22 mouse cellular contexts compared by ENCODE assay signal in genomic region chr3:20125604-20126003, GRCm38 (mm10). TPM values are rescaled to one million over a fixed set of nuclear protein-coding genes. Genes with fewer than 3 reads are reported as not detected.
A peak's percentile ranks its signal among the peaks of the same experiment; 100 is the strongest.
DNase-seq lines count a peak whose midpoint lies in the region; ATAC-seq and TF ChIP-seq lines count a peak whose summit lies in the region.
"Had no signal": no experiment of that assay in that cellular context is flagged by ENCODE, and none has a peak within 500 bp of the region (broad histone marks: within the 10 kb centered on the region; RNA-seq: fewer than 3 reads in every experiment).

No protein-coding gene starts in this region.

- no peak overlapping the region for H3K4me2 ChIP-seq in forebrain, embryonic 16.5 days (ENCODE audit: low read length)
- H3K4me2 ChIP-seq in forebrain, embryonic 12.5 days: no peak overlapping the region
- H3K4me2 ChIP-seq in heart, embryonic 11.5 days: no peak overlapping the region
- H3K4me2 ChIP-seq in lung, embryonic 14.5 days: no peak overlapping the region
- H3K4me2 ChIP-seq: forebrain, embryonic 15.5 days; hindbrain, embryonic 14.5 days had no signal

- H3K4me1 ChIP-seq in forebrain, embryonic 16.5 days (replicated peaks; ENCODE audit: control insufficient read depth, insufficient read depth, low read length): no peaks in the 10 kb centered on the region
- no peaks in the 10 kb centered on the region for H3K4me1 ChIP-seq in forebrain, embryonic 12.5 days
- H3K4me1 ChIP-seq in heart, embryonic 11.5 days (ENCODE audit: control insufficient read depth, insufficient read depth, low read length): peaks cover 11% of the 10 kb centered on the region
- H3K4me1 ChIP-seq in lung, embryonic 14.5 days (ENCODE audit: insufficient read depth): peaks cover 4% of the 10 kb centered on the region; the same call in 1 of the 2 replicates
- H3K4me1 ChIP-seq: forebrain, embryonic 15.5 days had no signal

- WGBS in forebrain, embryonic 16.5 days: 88% methylated on average over 5 of the region's 5 CpGs
- 94% methylated on average over 5 of the region's 5 CpGs for WGBS in forebrain, embryonic 12.5 days
- WGBS in heart, embryonic 11.5 days (ENCODE audit: insufficient replicate concordance): 92% methylated on average over 5 of the region's 5 CpGs
- 65% methylated on average over 5 of the region's 5 CpGs for WGBS in lung, embryonic 14.5 days

- 0 out of 2 replicates have a peak, but pooled peaks cover 2% of the 10 kb centered on the region for H3K36me3 ChIP-seq in forebrain, embryonic 16.5 days (ENCODE audit: control insufficient read depth, insufficient read depth)
- no peaks in the 10 kb centered on the region for H3K36me3 ChIP-seq in forebrain, embryonic 12.5 days (replicated peaks)
- H3K36me3 ChIP-seq in heart, embryonic 11.5 days (ENCODE audit: control insufficient read depth, insufficient read depth, low read length): peaks cover 36% of the 10 kb centered on the region
- peaks cover 62% of the 10 kb centered on the region for H3K36me3 ChIP-seq in lung, embryonic 14.5 days (ENCODE audit: insufficient read depth)

- no peak overlapping the region for H3K27ac ChIP-seq in forebrain, embryonic 16.5 days (ENCODE audit: low read length)
- no peak overlapping the region for H3K27ac ChIP-seq in forebrain, embryonic 12.5 days
- H3K27ac ChIP-seq in heart, embryonic 11.5 days (ENCODE audit: low read depth, low read length): no peak overlapping the region
- H3K27ac ChIP-seq in lung, embryonic 14.5 days (ENCODE audit: low read depth): no peak overlapping the region
- H3K27ac ChIP-seq: forebrain, embryonic 15.5 days; hindbrain, embryonic 14.5 days; hindbrain, postnatal 0 days had no signal

- TF ChIP-seq POLR2A in brain, embryonic 14.5 days (IDR thresholded peaks at IDR 0.05; ENCODE audit: borderline replicate concordance, extremely low read depth, insufficient read depth, insufficient read length, poor library complexity, severe bottlenecking): no peak

- no peaks in the 10 kb centered on the region for H3K9me3 ChIP-seq in forebrain, embryonic 16.5 days (ENCODE audit: control insufficient read depth, low read length)
- H3K9me3 ChIP-seq in forebrain, embryonic 12.5 days: no peaks in the 10 kb centered on the region
- no peaks in the 10 kb centered on the region for H3K9me3 ChIP-seq in heart, embryonic 11.5 days (replicated peaks; ENCODE audit: control insufficient read depth, low read length)
- no peaks in the 10 kb centered on the region for H3K9me3 ChIP-seq in lung, embryonic 14.5 days (ENCODE audit: low read depth, low read length)
- H3K9me3 ChIP-seq: forebrain, embryonic 15.5 days had no signal

- 0 out of 2 replicates have a peak, but pooled peaks have one; percentile 40 for ATAC-seq in forebrain, embryonic 16.5 days
- ATAC-seq in forebrain, embryonic 12.5 days (ENCODE audit: low FRiP score): no peak
- ATAC-seq in heart, embryonic 11.5 days (replicated peaks; ENCODE audit: insufficient number of reproducible peaks, low FRiP score, low TSS enrichment): no peak
- peak; percentile 48; the same call in 1 of the 2 replicates for ATAC-seq in lung, embryonic 14.5 days (ENCODE audit: insufficient read depth)
- ATAC-seq: activated CD4-positive, CD25-positive, alpha-beta regulatory T cell, adult 4 months; forebrain, embryonic 15.5 days; hindbrain, postnatal 0 days; inflammation-experienced regulatory T-cells, adult 6 months; intestine, embryonic 16.5 days had no signal

- H3K9ac ChIP-seq in forebrain, embryonic 16.5 days (replicated peaks; ENCODE audit: low read depth, low read length): no peak overlapping the region
- H3K9ac ChIP-seq in forebrain, embryonic 12.5 days: no peak overlapping the region
- no peak overlapping the region for H3K9ac ChIP-seq in heart, embryonic 11.5 days (ENCODE audit: low read depth, low read length)
- H3K9ac ChIP-seq in lung, embryonic 14.5 days: no peak overlapping the region
- H3K9ac ChIP-seq: forebrain, embryonic 15.5 days; hindbrain, embryonic 14.5 days had no signal

- H3K27me3 ChIP-seq in forebrain, embryonic 16.5 days (replicated peaks; ENCODE audit: control insufficient read depth, insufficient read depth, low read length): no peaks in the 10 kb centered on the region
- H3K27me3 ChIP-seq in forebrain, embryonic 12.5 days: no peaks in the 10 kb centered on the region
- no peaks in the 10 kb centered on the region for H3K27me3 ChIP-seq in heart, embryonic 11.5 days (ENCODE audit: control insufficient read depth, insufficient read depth, low read length)
- H3K27me3 ChIP-seq in lung, embryonic 14.5 days (ENCODE audit: insufficient read depth, low read length): no peaks in the 10 kb centered on the region
- H3K27me3 ChIP-seq: forebrain, embryonic 15.5 days had no signal

- no peak overlapping the region for H3K4me3 ChIP-seq in forebrain, embryonic 16.5 days (replicated peaks; ENCODE audit: low read length)
- H3K4me3 ChIP-seq in forebrain, embryonic 12.5 days (replicated peaks): no peak overlapping the region
- H3K4me3 ChIP-seq in heart, embryonic 11.5 days (ENCODE audit: low read depth, low read length): no peak overlapping the region
- H3K4me3 ChIP-seq in lung, embryonic 14.5 days (ENCODE audit: low read depth, low read length): no peak overlapping the region
- H3K4me3 ChIP-seq: forebrain, embryonic 15.5 days had no signal

- no peak for TF ChIP-seq CTCF in lung, embryonic 14.5 days (IDR thresholded peaks at IDR 0.05; ENCODE audit: low read depth)
- no peak for TF ChIP-seq CTCF in brain, embryonic 14.5 days (IDR thresholded peaks at IDR 0.05; ENCODE audit: borderline replicate concordance, extremely low read depth, insufficient read depth, insufficient read length)

- peak; percentile 16 for DNase-seq in heart, adult 11 months
- peak; percentile 75 for DNase-seq in lung, embryonic 14.5 days
- DNase-seq in lung, postnatal 10 days: no peak
- peak; percentile 6 for DNase-seq in brain, embryonic 14.5 days (ENCODE audit: low read depth)
- DNase-seq: adrenal gland, adult 8-10 months; adrenal gland, postnatal 25 days; cerebellum, adult 18-20 months; cerebellum, adult 9-10 months; cerebellum, postnatal 14 days; gastrocnemius, postnatal 10 days; gastrocnemius, postnatal 36 days; heart, postnatal 10 days; heart, postnatal 36 days had no signal

RNA-seq across cellular contexts. Expression of gene Gyg, which starts 29.5 kb away (rescaled TPM):
- polyA plus RNA-seq in forebrain, embryonic 16.5 days (2015; fragmentation: Nextera tagmentation; extraction: Ambion mirVana): 29.4 and 34.6 TPM in 2 replicates
- 23.8 and 26.5 TPM in 2 replicates for polyA plus RNA-seq in forebrain, embryonic 12.5 days (2016; fragmentation: Nextera tagmentation; extraction: Ambion mirVana)
- polyA plus RNA-seq in heart, embryonic 11.5 days (2014; fragmentation: Nextera tagmentation; extraction: Ambion mirVana): 797 and 836 TPM in 2 replicates
- 360 TPM in 2 replicates for polyA plus RNA-seq in lung, embryonic 14.5 days (2014; fragmentation: Nextera tagmentation; extraction: Ambion mirVana)
- polyA plus RNA-seq in brain, embryonic 14.5 days (2012; rRNA removed): 20.4 and 28.5 TPM in 2 replicates

Comparison
In these comparisons a context has a peak if more than half of its experiments do, and no peak if none do; other contexts are left out.
1. ATAC-seq: peak in forebrain, embryonic 16.5 days (single experiment) and lung, embryonic 14.5 days (single experiment); none in forebrain, embryonic 12.5 days (single experiment) and heart, embryonic 11.5 days (single experiment).
2. RNA of gene Gyg, which starts 29.5 kb away (polyA plus RNA-seq): 797 to 836 TPM in heart, embryonic 11.5 days and 360 TPM in lung, embryonic 14.5 days; 29.4 to 34.6 TPM in forebrain, embryonic 16.5 days, 20.4 to 28.5 TPM in brain, embryonic 14.5 days and 23.8 to 26.5 TPM in forebrain, embryonic 12.5 days; every median in the first group is over 10 times any median in the second.